Mouse (Mus musculus): Measurements from ENCODE around the gene Zfyve19. TPM values are rescaled to one million over a fixed set of nuclear protein-coding genes. Genes with fewer than 3 reads are reported as not detected.
A peak's percentile ranks its signal among the peaks of the same experiment; 100 is the strongest.

Gene Zfyve19
- polyA plus RNA-seq, 1 experiment = 23.2 TPM

- no peak overlapping the region for H3K4me3 ChIP-seq
- H3K4me2 ChIP-seq (ENCODE audit: low read depth) = peak overlapping the region; percentile 81
- H3K27me3 ChIP-seq (ENCODE audit: control insufficient read depth, insufficient read depth, insufficient read length) = no peaks in the 10 kb centered on the region
- H3K36me3 ChIP-seq (ENCODE audit: control insufficient read depth, insufficient read depth) = no peaks in the 10 kb centered on the region
- no peak overlapping the region for H3ac ChIP-seq (ENCODE audit: control insufficient read depth, insufficient read length)
- TF ChIP-seq POLR2A (IDR thresholded peaks at IDR 0.05; ENCODE audit: insufficient read length, low read depth) (no peak), SRF (IDR thresholded peaks at IDR 0.05; ENCODE audit: control insufficient read depth, insufficient read length, low read depth) (no peak), TCF12 (IDR thresholded peaks at IDR 0.05; ENCODE audit: insufficient read depth, poor library complexity, severe bottlenecking) (no peak), MAX (IDR thresholded peaks at IDR 0.05; ENCODE audit: low read depth) (no peak), MYOG (IDR thresholded peaks at IDR 0.05; ENCODE audit: control insufficient read depth in 1 of 3, insufficient read depth in 1 of 3, insufficient read length in 2 of 3, low read depth in 2 of 3) (no peak), CEBPB (IDR thresholded peaks at IDR 0.05; ENCODE audit: insufficient read depth, poor library complexity, severe bottlenecking) (no peak), REST (IDR thresholded peaks at IDR 0.05; ENCODE audit: insufficient read depth, insufficient read length) (no peak), MYOD1 (IDR thresholded peaks at IDR 0.05; ENCODE audit: control insufficient read depth in 1 of 3, insufficient read length in 2 of 3, low read depth in 2 of 3) (no peak), POLR2AphosphoS2 (IDR thresholded peaks at IDR 0.05; ENCODE audit: insufficient read length, low read depth) (no peak), E2F4 (IDR thresholded peaks at IDR 0.05; ENCODE audit: insufficient read depth) (no peak), TCF3 (IDR thresholded peaks at IDR 0.05; ENCODE audit: insufficient read length, low read depth) (no peak), USF1 (IDR thresholded peaks at IDR 0.05; ENCODE audit: low read depth) (no peak)
- no peaks in the 10 kb centered on the region for H3K79me2 ChIP-seq (ENCODE audit: control insufficient read depth, insufficient read depth)
Measured at GRCm38 (mm10) chr2:119250826-119251478, 42.5 kb downstream of the Zfyve19 start.

GRCm38 (mm10) chr2:119254976-119255375 lies 46.6 kb downstream of the Zfyve19 start:
- no peak overlapping the region for H3K4me2 ChIP-seq (ENCODE audit: low read depth)
- H3K36me3 ChIP-seq (ENCODE audit: control insufficient read depth, insufficient read depth) = no peaks in the 10 kb centered on the region
- H3ac ChIP-seq (ENCODE audit: control insufficient read depth, insufficient read length) = no peak overlapping the region
- H3K4me3 ChIP-seq = no peak overlapping the region
- H3K79me2 ChIP-seq (ENCODE audit: control insufficient read depth, insufficient read depth) = no peaks in the 10 kb centered on the region
- no peaks in the 10 kb centered on the region for H3K27me3 ChIP-seq (ENCODE audit: control insufficient read depth, insufficient read depth, insufficient read length)
- TF ChIP-seq E2F4 (IDR thresholded peaks at IDR 0.05; ENCODE audit: insufficient read depth) (no peak), TCF3 (IDR thresholded peaks at IDR 0.05; ENCODE audit: insufficient read length, low read depth) (no peak), POLR2A (IDR thresholded peaks at IDR 0.05; ENCODE audit: insufficient read length, low read depth) (no peak), TCF12 (IDR thresholded peaks at IDR 0.05; ENCODE audit: insufficient read depth, poor library complexity, severe bottlenecking) (no peak), MAX (IDR thresholded peaks at IDR 0.05; ENCODE audit: low read depth) (no peak), CEBPB (IDR thresholded peaks at IDR 0.05; ENCODE audit: insufficient read depth, poor library complexity, severe bottlenecking) (no peak), POLR2AphosphoS2 (IDR thresholded peaks at IDR 0.05; ENCODE audit: insufficient read length, low read depth) (no peak), MYOD1 (IDR thresholded peaks at IDR 0.05; ENCODE audit: control insufficient read depth in 1 of 3, insufficient read length in 2 of 3, low read depth in 2 of 3) (no peak), USF1 (IDR thresholded peaks at IDR 0.05; ENCODE audit: low read depth) (no peak), MYOG (IDR thresholded peaks at IDR 0.05; ENCODE audit: control insufficient read depth in 1 of 3, insufficient read depth in 1 of 3, insufficient read length in 2 of 3, low read depth in 2 of 3) (no peak), REST (IDR thresholded peaks at IDR 0.05; ENCODE audit: insufficient read depth, insufficient read length) (no peak), SRF (IDR thresholded peaks at IDR 0.05; ENCODE audit: control insufficient read depth, insufficient read length, low read depth) (no peak)

DNA sequence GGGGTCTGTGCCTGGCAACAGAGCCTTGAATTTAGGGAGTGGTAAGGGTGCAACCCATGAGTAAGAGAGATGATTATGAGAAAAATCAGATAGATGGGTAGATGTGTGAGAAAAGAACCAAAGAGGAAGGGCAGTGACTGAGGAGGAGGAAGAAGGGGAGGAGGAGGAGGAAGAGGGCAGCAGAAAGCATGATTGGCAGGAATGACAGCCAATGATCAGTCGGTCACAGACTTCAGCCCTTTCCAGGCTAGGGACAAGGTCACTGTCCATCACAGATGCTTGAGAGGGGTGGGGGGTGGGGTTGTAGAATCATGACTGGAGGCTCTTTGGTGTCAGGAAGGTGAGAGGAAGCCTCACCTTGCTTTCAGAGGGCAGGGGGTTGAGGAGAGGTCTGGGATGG lies 52.1 kb downstream of the Zfyve19 start:
- Histone ChIP-seq H3K4me2 (ENCODE audit: low read depth) (no peak overlapping the region), H3K36me3 (ENCODE audit: control insufficient read depth, insufficient read depth) (no peaks in the 10 kb centered on the region), H3K4me3 (no peak overlapping the region), H3K27me3 (ENCODE audit: control insufficient read depth, insufficient read depth, insufficient read length) (no peaks in the 10 kb centered on the region), H3K79me2 (ENCODE audit: control insufficient read depth, insufficient read depth) (no peaks in the 10 kb centered on the region), H3ac (ENCODE audit: control insufficient read depth, insufficient read length) (no peak overlapping the region)
- TF ChIP-seq E2F4 (IDR thresholded peaks at IDR 0.05; ENCODE audit: insufficient read depth) (no peak), POLR2A (IDR thresholded peaks at IDR 0.05; ENCODE audit: insufficient read length, low read depth) (no peak), REST (IDR thresholded peaks at IDR 0.05; ENCODE audit: insufficient read depth, insufficient read length) (no peak), CEBPB (IDR thresholded peaks at IDR 0.05; ENCODE audit: insufficient read depth, poor library complexity, severe bottlenecking) (no peak), TCF12 (IDR thresholded peaks at IDR 0.05; ENCODE audit: insufficient read depth, poor library complexity, severe bottlenecking) (no peak), POLR2AphosphoS2 (IDR thresholded peaks at IDR 0.05; ENCODE audit: insufficient read length, low read depth) (no peak), TCF3 (IDR thresholded peaks at IDR 0.05; ENCODE audit: insufficient read length, low read depth) (no peak), SRF (IDR thresholded peaks at IDR 0.05; ENCODE audit: control insufficient read depth, insufficient read length, low read depth) (no peak), USF1 (IDR thresholded peaks at IDR 0.05; ENCODE audit: low read depth) (no peak)

DNA sequence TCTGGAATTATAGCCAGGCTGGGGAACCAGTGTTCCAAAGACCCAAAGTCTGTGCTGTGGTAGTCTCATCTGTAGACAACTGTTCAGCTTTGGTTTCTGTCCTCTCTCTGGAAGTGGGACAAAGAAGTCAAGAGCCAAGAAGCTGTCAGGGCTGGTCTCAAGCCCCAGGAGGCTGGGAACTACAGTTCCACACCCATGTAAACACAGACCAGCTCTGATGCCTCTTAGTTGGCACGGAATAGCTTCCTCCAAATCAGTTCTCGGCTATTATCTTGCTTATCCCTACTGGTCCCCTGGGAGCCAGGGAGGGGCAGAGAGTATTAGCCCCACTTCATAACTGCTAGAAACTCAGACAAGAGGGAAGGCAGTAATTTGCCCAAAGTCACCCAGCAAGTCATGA lies 52.9 kb downstream of the Zfyve19 start:
- H3K4me3 ChIP-seq = no peak overlapping the region
- peak overlapping the region; percentile 87 for H3K4me2 ChIP-seq (ENCODE audit: low read depth)
- H3ac ChIP-seq (ENCODE audit: control insufficient read depth, insufficient read length) = no peak overlapping the region
- no peak for TF ChIP-seq CEBPB (IDR thresholded peaks at IDR 0.05; ENCODE audit: insufficient read depth, poor library complexity, severe bottlenecking)
- no peak for TF ChIP-seq POLR2AphosphoS2 (IDR thresholded peaks at IDR 0.05; ENCODE audit: insufficient read length, low read depth)
- no peak for TF ChIP-seq SRF (IDR thresholded peaks at IDR 0.05; ENCODE audit: control insufficient read depth, insufficient read length, low read depth)
- no peak for TF ChIP-seq MYOD1 (IDR thresholded peaks at IDR 0.05; ENCODE audit: control insufficient read depth in 1 of 3, insufficient read length in 2 of 3, low read depth in 2 of 3)
- no peaks in the 10 kb centered on the region for H3K27me3 ChIP-seq (ENCODE audit: control insufficient read depth, insufficient read depth, insufficient read length)
- no peaks in the 10 kb centered on the region for H3K36me3 ChIP-seq (ENCODE audit: control insufficient read depth, insufficient read depth)
- H3K79me2 ChIP-seq (ENCODE audit: control insufficient read depth, insufficient read depth) = no peaks in the 10 kb centered on the region

DNA sequence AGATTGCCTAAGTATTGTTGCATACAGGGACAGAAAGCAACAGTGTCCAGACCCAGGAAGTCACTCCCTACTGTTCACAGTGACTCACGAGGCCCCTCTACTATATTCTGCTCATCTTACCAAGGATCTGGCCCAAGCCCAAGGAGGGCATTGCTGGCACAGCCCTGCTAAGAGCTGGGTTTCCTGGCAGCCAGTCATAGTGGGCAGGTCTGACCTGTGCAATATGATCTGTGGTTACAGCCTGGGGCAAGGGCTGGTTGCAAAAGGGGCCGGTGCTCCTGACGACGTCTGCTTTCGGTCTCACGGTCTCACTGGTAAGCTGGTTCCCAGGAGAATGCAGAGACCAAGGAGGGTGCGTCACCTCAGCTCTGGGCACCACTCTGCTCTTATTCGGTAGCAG lies 54.6 kb downstream of the Zfyve19 start:
- Histone ChIP-seq H3K36me3 (ENCODE audit: control insufficient read depth, insufficient read depth) (no peaks in the 10 kb centered on the region), H3K4me3 (no peak overlapping the region), H3K79me2 (ENCODE audit: control insufficient read depth, insufficient read depth) (no peaks in the 10 kb centered on the region), H3K27me3 (ENCODE audit: control insufficient read depth, insufficient read depth, insufficient read length) (no peaks in the 10 kb centered on the region), H3K4me2 (ENCODE audit: low read depth) (peak overlapping the region; percentile 87), H3ac (ENCODE audit: control insufficient read depth, insufficient read length) (no peak overlapping the region)
- TF ChIP-seq SRF (IDR thresholded peaks at IDR 0.05; ENCODE audit: control insufficient read depth, insufficient read length, low read depth) (no peak), MYOG (IDR thresholded peaks at IDR 0.05; ENCODE audit: control insufficient read depth in 1 of 3, insufficient read depth in 1 of 3, insufficient read length in 2 of 3, low read depth in 2 of 3) (no peak), POLR2A (IDR thresholded peaks at IDR 0.05; ENCODE audit: insufficient read length, low read depth) (peak; percentile 27), MYOD1 (IDR thresholded peaks at IDR 0.05; ENCODE audit: control insufficient read depth in 1 of 3, insufficient read length in 2 of 3, low read depth in 2 of 3) (peak in 1 of 3 experiments; percentile 30), TCF12 (IDR thresholded peaks at IDR 0.05; ENCODE audit: insufficient read depth, poor library complexity, severe bottlenecking) (no peak), CEBPB (IDR thresholded peaks at IDR 0.05; ENCODE audit: insufficient read depth, poor library complexity, severe bottlenecking) (0 out of 2 replicates have a peak, but pooled peaks have one; percentile 33), REST (IDR thresholded peaks at IDR 0.05; ENCODE audit: insufficient read depth, insufficient read length) (no peak), MAX (IDR thresholded peaks at IDR 0.05; ENCODE audit: low read depth) (no peak), TCF3 (IDR thresholded peaks at IDR 0.05; ENCODE audit: insufficient read length, low read depth) (no peak)

Data from myocyte (in vitro differentiated cells).